Mouse (Mus musculus) ES-E14 (cell line): ENCODE data around the gene Lpp. TPM values are rescaled to one million over a fixed set of nuclear protein-coding genes. Genes with fewer than 3 reads are reported as not detected.

Experiments
- DNase-seq: peaks from one replicate; pipeline ENCODE4 v3.0.0-alpha.2; 2013; ENCODE audit warnings: low read depth, low spot score
- H3K27ac ChIP-seq: 2 replicates; pipeline ENCODE4 v1.5.1; 2012; ENCODE audit warnings: low read depth, mild to moderate bottlenecking, low read length, moderate library complexity, mixed read lengths; ENCODE audit not compliant: poor library complexity, insufficient read depth, severe bottlenecking
- H3K36me3 ChIP-seq: 2 replicates; pipeline ENCODE4 v1.6.1; 2012; ENCODE audit warnings: mild to moderate bottlenecking, low read length, moderate library complexity, mixed read lengths; ENCODE audit not compliant: control insufficient read depth, poor library complexity, insufficient read depth, severe bottlenecking
- H3K4me1 ChIP-seq, 2 experiments: fragments of 150-350 bp in 1 of 2; sonication (generic) in 1 of 2; 2 replicates each; pipeline ENCODE4 v1.6.1; 2012; ENCODE audit warnings: low read length in 2 of 2, mild to moderate bottlenecking in 1 of 2, mixed read lengths in 1 of 2; ENCODE audit not compliant: control insufficient read depth in 2 of 2, insufficient read depth in 2 of 2, poor library complexity in 1 of 2
- H3K4me3 ChIP-seq, 2 experiments: fragments of 150-350 bp in 1 of 2; sonication (generic) in 1 of 2; 2 replicates each; pipeline ENCODE4 v1.5.1; 2012; ENCODE audit warnings: low read length in 2 of 2, low read depth in 1 of 2, mild to moderate bottlenecking in 1 of 2, mixed read lengths in 1 of 2; ENCODE audit not compliant: insufficient read depth in 1 of 2, poor library complexity in 1 of 2, severe bottlenecking in 1 of 2
- H3K9ac ChIP-seq: 2 replicates; pipeline ENCODE4 v1.6.1; 2012; ENCODE audit warnings: low read depth, mild to moderate bottlenecking, low read length, mixed read lengths; ENCODE audit not compliant: poor library complexity, insufficient read depth, severe bottlenecking
- H3K9me3 ChIP-seq: fragments of 150-350 bp; sonication (generic); 2 replicates; pipeline ENCODE4 v1.6.1; 2012; ENCODE audit warnings: low read depth, mild to moderate bottlenecking, low read length; ENCODE audit not compliant: control insufficient read depth, insufficient read depth
- CHD2 ChIP-seq: IDR thresholded peaks from 2 replicates; pipeline ENCODE4 v1.6.1; 2014; ENCODE audit warnings: mild to moderate bottlenecking, low read depth, low read length, inconsistent platforms
- HCFC1 ChIP-seq: IDR thresholded peaks from 2 replicates; pipeline ENCODE4 v1.6.1; 2012; ENCODE audit warnings: low read length, inconsistent platforms, borderline replicate concordance; ENCODE audit not compliant: insufficient read depth
- MAFK ChIP-seq: IDR thresholded peaks from 2 replicates; pipeline ENCODE4 v1.6.1; 2014; ENCODE audit warnings: mild to moderate bottlenecking, low read depth, low read length, inconsistent platforms; ENCODE audit not compliant: insufficient read depth
- ZC3H11A ChIP-seq: IDR thresholded peaks from 2 replicates; pipeline ENCODE4 v1.6.1; 2012; ENCODE audit warnings: low read depth, mild to moderate bottlenecking, inconsistent platforms, low read length, borderline replicate concordance
- ZNF384 ChIP-seq: IDR thresholded peaks from 2 replicates; pipeline ENCODE4 v1.6.1; 2012; ENCODE audit warnings: low read depth, low read length, inconsistent platforms
- in situ Hi-C, 2 experiments: fragments of 600-800 bp; cut with MboI; formaldehyde crosslinking; loops; one replicate each; pipeline ENCODE4 v1.15.1; 2025; ENCODE audit warnings: low sequenced_read_pairs in 2 of 2, inconsistent platforms in 1 of 2; ENCODE audit not compliant: unreplicated experiment in 2 of 2
- total RNA-seq: library from RNA; depleted of rRNA; stranded (reverse); fragments of 300-350 nt; gene quantifications from 2 replicates; pipeline ENCODE4 v1.2.3, GENCODE M21; 2012

Lpp gene
- total RNA-seq, 1 experiment: 31.4 TPM

DNA sequence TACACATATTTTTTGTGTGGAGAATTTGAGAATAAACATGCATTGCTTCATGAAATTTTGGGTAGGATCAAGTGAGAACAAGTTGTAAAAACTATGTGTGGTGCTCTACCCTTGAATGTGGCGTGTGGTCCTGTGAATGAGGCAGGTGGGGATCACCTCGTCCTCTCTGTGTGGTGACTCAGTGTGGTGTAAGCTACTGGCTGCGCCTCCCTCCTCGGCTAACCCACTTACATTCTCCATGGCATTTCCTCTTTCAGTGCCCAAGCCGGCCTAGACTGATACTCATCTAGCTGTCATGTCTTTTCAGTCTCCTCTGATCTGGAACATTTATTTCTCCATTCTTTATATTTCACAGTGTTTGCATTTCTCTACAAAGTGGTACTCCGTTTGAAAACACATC is 81.5 kb downstream of the Lpp start:
- Histone ChIP-seq H3K27ac (no peak overlapping the region), H3K36me3 (peaks cover 2% of the 10 kb centered on the region; the same call in 1 of the 2 replicates), H3K9me3 (no peaks in the 10 kb centered on the region), H3K4me3 (no peak overlapping the region), H3K4me1 (peaks cover 4 to 16% of the 10 kb centered on the region in 2 experiments), H3K9ac (no peak overlapping the region)
- DNase-seq: no peak
- TF ChIP-seq ZNF384: no peak
- TF ChIP-seq HCFC1: no peak
- no peak for TF ChIP-seq CHD2
- TF ChIP-seq ZC3H11A: no peak
- TF ChIP-seq MAFK: no peak
- in situ Hi-C loops: no loop called here

DNA sequence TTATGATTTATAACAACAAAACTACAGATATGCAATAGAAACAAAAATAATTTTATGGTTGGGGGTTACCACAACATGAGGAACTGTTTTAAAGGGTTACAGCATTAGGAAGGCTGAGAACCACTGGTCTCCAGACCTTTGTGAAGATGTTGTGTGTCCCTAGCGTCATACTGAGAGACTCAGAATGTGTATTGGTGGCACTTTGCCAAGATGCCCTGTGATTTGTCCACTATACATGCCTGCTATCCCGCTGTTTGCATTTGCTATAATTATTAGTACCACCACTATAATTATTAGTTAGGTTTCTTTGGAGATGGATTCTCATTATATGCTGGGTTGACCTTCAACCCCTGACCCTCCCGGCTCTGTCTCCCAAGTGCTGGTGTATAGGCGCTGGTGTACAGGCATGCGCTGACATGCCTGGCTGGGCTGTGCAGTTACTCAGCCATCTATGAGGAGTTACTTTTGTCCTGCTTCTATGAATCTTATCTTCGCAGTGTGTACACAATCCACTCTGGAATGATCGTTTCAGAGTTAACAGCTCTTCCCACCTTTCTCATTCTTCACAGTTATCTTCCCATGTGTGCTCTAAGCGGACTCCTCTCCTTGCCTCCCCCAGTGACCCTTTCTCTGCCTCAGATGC is 82.1 kb downstream of the Lpp start:
- H3K9ac ChIP-seq: no peak overlapping the region
- no peak overlapping the region for H3K4me3 ChIP-seq
- H3K9me3 ChIP-seq: no peaks in the 10 kb centered on the region
- no peak overlapping the region for H3K27ac ChIP-seq
- DNase-seq: no peak
- TF ChIP-seq ZC3H11A (no peak), ZNF384 (no peak), CHD2 (no peak), MAFK (no peak)
- peaks cover 4 to 16% of the 10 kb centered on the region in 2 experiments for H3K4me1 ChIP-seq
- peaks cover 2% of the 10 kb centered on the region; the same call in 1 of the 2 replicates for H3K36me3 ChIP-seq
- in situ Hi-C loops: no loop called here

DNA sequence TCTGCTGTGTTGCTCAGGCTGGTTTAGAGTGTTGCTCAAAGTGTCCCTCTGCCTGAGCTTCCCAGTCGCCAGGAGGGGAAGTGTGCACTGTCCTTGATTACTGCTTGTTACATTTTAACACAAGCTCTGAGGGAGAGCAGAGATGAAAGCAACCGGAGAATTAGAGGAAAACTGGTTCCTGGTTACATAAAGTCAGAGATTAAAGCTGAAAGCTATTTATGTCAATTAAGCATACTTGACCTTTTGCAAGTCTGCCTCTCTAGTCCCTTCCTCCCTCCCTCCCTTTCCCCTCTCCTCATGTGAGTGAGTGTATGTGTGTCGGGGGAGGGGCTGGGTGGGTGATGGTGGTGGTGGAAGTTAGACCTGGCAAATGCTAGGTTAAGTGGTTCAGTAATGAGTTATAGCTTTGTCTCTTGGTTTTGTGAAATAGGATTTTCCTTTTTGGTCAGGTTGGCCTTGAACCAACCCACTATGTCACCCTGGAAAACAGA is 83.6 kb downstream of the Lpp start:
- Histone ChIP-seq H3K4me1 (peaks cover 4 to 12% of the 10 kb centered on the region in 2 experiments), H3K27ac (no peak overlapping the region), H3K9me3 (no peaks in the 10 kb centered on the region), H3K36me3 (no peaks in the 10 kb centered on the region), H3K4me3 (no peak overlapping the region), H3K9ac (no peak overlapping the region)
- TF ChIP-seq ZNF384 (no peak), MAFK (no peak), CHD2 (no peak), ZC3H11A (no peak), HCFC1 (no peak)
- in situ Hi-C loops: no loop called here
- DNase-seq: no peak

DNA sequence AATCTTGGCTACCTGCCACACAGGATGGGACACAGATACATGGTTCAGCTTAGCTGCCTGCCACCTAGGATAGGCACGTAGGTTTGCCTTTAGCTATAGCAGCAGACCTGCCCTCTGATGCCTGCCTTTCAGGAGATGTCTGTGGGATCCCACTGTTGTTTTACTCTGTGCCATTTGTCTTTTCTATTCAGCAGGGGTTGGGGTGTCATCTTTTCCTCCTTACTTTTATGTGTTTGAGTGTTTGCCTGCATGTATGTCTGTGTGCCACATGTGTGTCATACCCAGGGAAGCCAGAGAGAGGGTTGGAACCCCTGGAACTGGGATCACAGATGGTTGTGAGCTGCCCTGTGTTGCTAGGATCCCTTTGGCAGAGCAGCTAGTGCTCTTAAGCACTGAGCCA is 84.7 kb downstream of the Lpp start:
- H3K27ac ChIP-seq: no peak overlapping the region
- no peak overlapping the region for H3K4me3 ChIP-seq
- H3K9me3 ChIP-seq: no peaks in the 10 kb centered on the region
- H3K36me3 ChIP-seq: peaks cover under 1% of the 10 kb centered on the region; the same call in 1 of the 2 replicates
- in situ Hi-C loops: no loop called here
- H3K9ac ChIP-seq: no peak overlapping the region
- peaks cover 0 to 9% of the 10 kb centered on the region in 2 experiments; a peak in 3 of 4 replicates for H3K4me1 ChIP-seq
- DNase-seq: no peak
- no peak for TF ChIP-seq HCFC1
- TF ChIP-seq ZC3H11A: no peak
- no peak for TF ChIP-seq ZNF384
- TF ChIP-seq MAFK: no peak
- TF ChIP-seq CHD2: no peak

DNA sequence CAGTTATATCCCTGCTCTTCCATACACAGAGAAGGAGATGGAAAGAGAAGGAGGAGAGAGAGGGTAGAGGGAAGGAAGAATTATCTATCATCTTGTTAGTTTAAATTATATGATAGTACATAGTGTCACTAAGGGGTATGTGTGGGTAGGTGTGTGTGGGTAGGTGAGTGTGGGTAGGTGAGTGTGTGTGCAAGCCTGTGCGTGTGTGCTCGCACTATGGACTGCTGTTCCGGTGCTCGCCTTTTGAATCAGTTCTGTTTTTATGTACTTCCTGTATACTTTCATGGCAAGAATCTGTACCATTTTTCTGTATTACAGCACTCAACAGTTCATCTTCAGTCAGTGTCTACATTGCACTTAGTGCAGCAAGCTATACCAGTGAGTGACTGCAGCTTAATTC is 85.5 kb downstream of the Lpp start:
- TF ChIP-seq MAFK (no peak), HCFC1 (no peak), ZC3H11A (no peak)
- DNase-seq: no peak
- Histone ChIP-seq H3K4me3 (no peak overlapping the region), H3K9me3 (no peaks in the 10 kb centered on the region), H3K27ac (no peak overlapping the region), H3K36me3 (peaks cover 2% of the 10 kb centered on the region; the same call in 1 of the 2 replicates), H3K4me1 (peaks cover 0 to 9% of the 10 kb centered on the region in 2 experiments; a peak in 3 of 4 replicates), H3K9ac (no peak overlapping the region)
- in situ Hi-C loops: no loop called here
